Mouse (Mus musculus) adrenal gland, postnatal 14 days (tissue): ENCODE results near the gene Ccser1. TPM values are rescaled to one million over a fixed set of nuclear protein-coding genes. Genes with fewer than 3 reads are reported as not detected.

Source experiments
- DNase-seq: peaks from one replicate; pipeline ENCODE4 v3.0.0; 2021; ENCODE audit warnings: mixed read lengths
- total RNA-seq: library from RNA; stranded (reverse); gene quantifications from 2 replicates; pipeline ENCODE4 v1.2.3, GENCODE M21; 2021

Gene Ccser1
- total RNA-seq, 1 experiment from 2014 or later, result 3.8 TPM

DNA sequence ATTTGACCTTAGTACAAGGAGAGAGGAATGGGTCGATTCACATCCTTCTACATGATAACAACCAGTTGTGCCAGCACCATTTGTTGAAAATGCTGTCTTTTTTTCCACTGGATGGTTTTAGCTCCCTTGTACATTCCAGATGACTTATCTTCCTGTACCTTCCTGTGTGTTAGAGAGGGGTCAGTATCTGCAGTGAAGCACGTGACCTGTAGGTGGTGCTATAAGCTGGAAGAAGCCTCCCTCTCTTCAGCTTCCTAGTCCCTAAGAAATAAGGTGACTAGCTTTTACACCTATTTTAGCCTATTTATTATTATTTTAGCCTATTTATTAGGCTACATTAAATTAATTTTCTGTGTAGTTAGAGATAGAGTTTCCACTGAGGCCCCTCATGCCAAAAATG, 506.9 kb downstream of the Ccser1 start:
- DNase-seq, result peak; percentile 19

DNA sequence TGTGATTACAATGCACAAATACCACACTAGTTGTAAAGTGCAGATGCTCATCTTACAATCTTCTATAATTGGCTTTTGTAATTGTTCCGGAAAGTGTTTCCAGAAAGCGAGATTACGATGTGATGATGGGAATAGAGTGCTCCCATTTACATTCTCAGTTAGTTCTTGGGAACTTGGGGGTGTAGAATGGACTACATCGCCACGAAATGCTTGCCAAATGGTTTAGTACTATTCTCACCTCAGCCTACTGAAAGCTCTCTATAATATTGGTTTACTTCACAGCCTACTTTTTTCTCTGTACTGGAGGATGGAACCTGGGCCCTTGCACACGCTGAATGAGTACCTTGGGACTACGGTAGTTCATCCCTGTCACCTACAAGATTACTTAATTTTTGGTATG, 522.9 kb downstream of the Ccser1 start:
- DNase-seq, result no peak

DNA sequence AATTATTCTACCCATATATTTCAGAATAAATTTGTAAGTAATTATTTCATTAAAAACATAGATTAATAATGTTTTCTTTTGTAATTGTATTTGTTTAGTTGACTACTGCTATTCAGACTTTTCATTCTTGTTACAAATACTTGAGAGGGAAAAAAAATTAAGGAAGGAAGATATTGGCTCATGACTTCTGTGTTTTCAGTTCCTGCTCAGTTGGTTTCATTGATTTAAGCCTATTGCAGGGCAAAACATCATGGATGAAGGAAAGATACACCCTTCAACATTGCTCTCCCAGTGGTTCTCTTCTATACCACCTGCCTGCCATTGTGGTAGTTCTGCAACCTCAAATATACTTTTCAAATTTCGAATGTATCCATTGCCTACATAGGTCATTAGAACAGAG, 541.1 kb downstream of the Ccser1 start:
- no peak for DNase-seq

DNA sequence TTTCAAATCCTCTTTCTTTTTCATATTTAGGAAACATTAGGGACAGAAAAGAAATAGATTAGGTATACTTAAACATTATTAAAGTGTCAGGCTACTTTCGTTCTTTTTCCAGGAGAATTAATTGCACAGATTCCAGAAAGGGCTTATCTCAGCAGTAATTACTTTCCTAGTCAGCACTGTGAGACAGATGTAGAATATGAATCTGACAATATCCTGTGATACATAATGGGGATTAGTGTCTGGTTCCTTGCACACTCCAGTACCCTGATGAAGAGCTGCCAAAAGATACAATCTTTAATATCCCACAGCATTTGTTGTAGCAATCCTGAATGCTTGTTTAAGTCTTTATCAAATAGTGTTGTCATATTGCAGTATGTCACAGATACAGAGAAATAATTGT, 548.9 kb downstream of the Ccser1 start:
- DNase-seq, result no peak

DNA sequence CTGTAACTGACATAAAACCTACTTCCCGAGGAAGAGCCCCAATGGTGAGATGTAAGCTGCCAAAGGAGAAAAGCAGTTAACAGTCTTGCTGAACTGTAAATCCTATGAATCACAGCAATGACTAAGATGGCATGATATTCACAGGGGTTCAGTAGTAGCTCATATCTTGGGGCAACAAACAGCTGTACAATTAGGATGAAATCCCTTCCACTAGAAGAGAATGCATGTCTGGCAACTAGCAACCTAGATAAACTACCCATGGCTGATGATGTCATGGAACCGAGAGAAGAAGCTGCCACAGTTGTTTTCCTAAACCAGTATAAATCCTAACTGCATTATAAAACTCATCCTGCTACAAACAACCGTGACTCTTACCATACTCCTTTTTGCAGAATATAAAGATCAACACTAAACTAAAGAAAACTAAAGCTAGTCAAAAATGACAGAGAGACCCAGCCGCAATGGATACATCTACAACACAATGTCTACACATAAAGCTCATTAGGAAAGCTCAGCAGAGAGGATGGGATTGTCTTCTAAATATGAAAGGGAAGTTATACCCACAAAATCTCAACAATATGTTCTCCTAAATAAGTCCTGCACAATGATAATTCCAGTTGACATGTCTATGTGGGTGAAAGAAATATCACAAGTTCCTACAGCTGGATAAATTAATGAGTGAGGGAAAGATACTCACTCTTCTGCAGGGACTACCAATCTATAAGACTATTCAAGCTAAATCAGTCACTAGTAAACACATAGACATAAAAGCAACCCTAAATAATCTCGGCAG, 550.2 kb downstream of the Ccser1 start:
- no peak for DNase-seq

DNA sequence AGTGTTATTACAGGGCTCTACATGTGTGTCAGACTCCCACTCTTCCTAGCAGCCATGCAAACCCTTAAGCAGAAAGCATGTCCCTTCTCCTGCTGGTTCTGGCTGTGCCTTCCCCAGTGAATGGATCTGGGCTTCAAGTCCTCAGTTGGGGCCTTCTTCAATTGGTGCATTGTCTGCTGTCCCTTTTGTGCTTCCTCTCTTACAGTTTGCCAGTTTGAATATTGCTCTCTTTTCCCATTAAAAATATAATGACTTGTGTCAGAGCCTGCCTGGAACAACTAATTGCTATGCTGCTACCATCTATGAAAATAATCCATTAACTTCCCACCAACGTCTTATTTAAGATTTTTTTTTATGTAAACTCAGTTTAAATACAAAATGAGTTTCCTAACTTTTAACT, 566.2 kb downstream of the Ccser1 start:
- no peak for DNase-seq

DNA sequence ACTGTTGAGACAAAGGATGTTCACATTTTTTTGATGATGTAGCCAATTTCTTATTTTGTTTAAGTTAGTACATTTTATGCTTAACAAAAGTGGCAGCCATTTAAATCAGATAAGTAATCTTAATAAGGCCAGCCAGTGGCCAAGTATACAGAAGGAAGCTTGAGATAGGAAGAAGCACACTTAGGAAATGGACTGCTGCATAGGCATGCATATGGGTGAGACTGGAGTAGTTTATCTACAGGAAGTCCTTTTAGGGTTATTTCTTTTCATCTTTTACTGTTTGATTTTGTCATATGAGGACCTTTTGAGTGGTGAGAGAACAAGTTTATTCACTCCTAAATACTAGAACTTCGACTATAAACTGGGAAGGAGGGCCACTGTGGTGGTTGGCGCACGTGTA, 582.0 kb downstream of the Ccser1 start:
- DNase-seq, result no peak

DNA sequence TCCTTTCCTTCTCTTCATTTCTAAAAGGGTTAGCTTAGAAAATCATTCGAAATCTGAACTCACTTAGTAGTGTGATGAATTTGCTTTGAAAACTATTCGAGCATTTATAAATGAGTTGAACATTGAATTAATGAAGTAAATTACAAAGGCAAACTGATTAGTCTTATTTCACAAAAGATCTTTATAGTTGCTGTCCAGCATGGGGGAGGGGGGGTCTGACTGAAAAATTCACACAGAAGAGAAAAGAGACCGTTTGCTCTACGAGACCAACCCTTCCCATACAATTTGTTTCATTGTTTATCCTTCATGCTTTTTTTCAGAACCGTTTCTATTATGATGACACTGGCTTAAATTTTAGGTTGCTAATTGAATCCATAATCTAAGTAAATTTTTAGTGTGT, 583.3 kb downstream of the Ccser1 start:
- no peak for DNase-seq

DNA sequence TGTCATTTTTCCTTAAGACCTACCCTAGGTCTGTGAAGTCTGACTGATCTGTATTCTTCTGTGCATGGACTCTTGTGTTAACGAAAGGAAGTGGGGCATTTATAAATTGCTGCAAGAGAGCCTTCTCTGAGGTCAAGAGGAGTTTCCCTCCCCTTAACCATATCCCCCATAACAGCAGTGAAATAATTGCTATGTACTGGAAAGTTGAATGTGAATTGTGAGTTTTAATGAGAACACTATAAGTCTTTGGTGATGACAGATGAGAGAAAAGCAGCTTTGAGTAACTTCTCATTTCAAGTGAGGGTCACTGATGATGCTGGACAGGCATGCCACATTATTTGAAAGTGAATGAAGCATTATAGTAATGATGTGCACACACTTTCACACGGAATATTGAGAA, 585.7 kb downstream of the Ccser1 start:
- no peak for DNase-seq

DNA sequence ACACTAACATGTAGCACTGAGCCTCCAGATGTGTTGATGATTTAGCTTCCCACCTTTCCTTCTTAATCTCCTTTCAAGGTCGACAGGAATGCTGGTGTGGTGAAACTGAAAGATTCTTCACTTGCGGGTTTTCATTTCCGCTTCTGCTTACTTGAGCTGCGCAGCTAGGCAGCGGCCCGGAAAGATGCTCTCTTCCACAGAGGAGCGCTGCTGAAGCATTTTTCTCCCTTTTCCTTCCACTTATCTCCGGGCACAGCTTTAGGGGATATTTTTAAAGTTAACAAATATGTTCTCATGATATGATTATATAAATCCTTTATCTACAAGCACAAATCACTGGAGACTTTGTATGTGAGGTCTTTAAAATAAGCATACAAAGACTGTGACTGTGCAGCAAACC, 587.0 kb downstream of the Ccser1 start:
- no peak for DNase-seq

DNA sequence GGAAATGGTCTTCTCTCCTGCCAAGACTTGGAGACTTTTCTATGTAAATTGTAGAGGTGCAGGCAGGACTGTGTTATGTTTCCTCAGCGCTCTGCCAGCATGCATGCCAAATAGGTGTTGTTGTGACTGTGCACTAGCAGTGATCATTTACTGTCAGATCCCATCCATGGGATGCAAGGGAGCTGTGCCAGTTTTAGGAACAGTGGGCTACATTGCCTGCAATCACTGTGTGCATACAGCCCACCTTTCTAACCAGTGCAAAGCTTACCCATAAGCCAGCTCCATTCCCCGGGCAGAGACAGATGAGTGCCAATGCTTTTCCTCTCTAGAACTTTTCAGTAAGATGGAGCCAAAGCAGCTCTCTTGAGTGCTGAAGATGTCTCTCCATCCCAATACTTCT, 606.6 kb downstream of the Ccser1 start:
- DNase-seq, result no peak

DNA sequence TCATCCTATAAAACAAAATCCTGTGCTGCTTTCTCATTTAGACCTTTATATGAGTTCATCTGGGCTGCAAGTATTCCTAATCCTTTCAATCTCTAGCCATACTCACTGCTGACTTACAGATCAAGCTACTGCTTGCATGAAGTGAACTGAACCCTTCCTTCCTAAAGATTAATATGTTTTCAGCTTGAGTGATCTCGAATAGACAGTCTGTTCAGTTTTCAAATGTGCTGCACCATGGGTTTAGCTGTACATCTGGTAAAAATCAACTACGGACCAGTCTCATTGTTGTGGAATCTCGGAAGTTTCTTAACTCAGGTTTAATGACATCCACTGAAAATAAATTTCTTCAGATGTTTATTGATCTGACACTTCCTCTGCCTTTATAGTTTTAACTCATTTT, 620.8 kb downstream of the Ccser1 start:
- DNase-seq, result no peak

DNA sequence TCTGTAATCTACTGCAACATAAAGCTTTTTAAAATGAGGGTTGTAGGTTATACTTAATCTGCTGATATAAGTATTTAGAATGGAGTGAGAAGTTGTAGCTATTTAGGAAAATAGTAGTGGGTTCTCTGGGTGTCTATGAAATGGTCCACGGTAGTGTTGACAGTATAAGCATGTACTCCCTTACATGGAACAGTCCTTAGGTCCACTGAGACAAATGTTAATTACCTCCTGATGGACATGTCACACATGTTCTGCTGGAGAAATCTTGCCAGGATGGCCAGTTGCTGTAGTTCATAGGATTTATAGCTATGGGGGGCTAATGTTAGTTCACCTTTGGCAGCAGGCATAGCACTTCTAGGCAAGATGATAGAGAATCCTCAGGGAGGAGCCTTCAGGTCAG, 625.4 kb downstream of the Ccser1 start:
- DNase-seq, result no peak

DNA sequence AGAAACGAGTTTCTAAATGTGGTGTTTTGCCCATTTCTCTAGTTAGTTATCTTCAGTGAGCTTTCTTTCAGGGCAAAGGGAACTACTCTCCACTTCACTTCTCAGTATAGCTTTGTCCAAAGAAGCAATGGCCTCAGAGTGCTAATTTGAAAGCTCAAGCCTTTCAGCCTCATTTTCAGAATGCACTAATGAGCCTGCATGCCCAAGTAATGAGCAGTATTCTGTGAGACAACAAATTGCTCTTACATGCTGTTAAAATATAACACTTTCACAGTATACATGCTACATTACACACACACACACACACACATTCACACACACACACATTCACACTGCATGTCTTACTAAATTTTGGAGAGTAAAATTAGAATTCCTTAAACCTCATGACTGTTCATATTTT, 637.6 kb downstream of the Ccser1 start:
- DNase-seq, result no peak

DNA sequence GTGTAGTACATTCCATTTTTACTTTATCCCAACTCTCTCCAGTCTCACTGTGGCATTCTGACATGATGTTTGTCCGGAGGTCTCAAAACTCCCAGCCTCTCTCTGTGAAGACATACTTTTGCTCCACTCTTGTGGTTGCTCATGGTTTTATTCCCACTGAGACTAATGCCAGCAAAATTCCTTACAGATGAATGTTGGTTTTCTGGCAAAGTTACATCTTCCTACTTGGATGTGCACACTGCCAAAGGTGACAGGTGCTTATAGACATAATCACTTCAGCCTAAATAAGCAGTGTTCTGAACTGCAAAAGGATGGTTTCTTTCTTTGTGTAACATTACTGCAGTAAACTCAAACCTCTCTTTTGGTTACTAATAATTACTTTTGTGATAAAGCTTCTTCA, 696.2 kb downstream of the Ccser1 start:
- DNase-seq, result no peak

DNA sequence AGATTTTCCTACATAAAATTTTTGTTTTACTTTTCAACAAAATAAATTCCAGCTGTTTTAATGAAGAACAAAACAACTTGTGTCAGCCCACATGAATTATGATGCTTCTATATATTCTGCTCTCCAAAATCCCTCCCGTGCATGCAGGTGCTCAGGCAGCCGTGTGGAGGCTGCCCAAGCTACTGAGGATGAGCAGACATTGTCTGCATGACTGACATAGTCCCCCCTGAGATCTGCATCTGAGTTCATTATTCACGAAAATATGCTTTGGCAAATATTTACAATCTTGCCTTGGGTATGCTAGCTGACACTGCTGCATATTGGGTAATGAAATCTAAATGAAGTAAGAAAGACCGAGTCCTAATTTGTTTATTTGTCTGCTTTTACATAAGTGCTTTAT, 718.1 kb downstream of the Ccser1 start:
- no peak for DNase-seq

DNA sequence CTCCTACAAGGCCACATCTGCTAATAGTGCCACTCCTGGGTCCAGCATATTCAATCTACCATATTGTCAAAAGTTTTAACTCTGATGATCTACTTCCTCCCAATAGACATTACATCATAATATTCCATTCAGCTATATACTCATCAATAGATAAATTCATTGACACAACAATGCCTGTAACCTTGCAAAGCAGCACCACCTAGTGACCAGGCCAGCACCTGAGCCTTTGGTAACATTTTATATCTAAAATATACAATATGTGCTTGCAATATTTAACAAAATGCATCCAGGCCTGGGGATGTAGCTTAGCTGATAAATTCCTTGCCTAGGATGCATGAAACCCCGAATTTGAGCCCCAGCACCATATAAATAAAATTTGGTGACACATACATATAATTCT, 722.6 kb downstream of the Ccser1 start:
- DNase-seq, result peak; percentile 3

DNA sequence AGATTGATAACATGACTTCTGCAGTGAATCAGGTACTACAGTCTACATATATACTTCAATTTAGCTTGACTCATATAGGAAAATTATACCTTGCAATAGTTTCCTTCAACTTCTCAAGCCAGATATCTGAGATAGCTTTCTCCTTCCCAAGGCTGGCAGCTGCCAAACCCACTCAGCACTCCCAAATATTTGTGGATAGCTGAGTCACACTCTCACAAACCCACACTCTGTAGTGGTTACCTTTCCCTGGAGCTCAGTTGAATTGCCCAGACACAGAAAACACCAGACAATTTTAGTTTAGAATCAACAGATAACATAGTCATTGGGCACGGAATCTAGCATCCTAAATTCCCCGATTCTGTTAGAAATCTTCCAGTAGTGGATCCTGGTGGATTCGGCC, 732.8 kb downstream of the Ccser1 start:
- no peak for DNase-seq

DNA sequence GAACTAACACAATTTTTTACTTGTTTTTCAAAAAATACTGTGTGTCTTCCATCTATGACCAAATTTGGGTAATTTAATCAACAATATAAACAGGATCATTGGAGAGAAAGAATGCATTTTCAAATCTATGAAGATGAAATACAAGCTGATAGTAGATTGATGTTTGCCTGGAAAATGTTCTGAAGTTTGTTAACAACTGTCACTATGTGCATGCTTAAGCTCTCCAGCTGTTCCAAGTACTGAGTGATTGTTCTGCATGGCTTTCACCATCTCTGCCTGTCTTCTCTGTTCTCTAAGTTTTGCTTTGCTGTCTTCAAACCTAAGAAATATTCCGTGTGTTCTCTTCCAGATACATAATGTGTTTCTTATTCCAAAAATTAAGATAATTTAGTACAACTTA, 751.5 kb downstream of the Ccser1 start:
- DNase-seq, result no peak

DNA sequence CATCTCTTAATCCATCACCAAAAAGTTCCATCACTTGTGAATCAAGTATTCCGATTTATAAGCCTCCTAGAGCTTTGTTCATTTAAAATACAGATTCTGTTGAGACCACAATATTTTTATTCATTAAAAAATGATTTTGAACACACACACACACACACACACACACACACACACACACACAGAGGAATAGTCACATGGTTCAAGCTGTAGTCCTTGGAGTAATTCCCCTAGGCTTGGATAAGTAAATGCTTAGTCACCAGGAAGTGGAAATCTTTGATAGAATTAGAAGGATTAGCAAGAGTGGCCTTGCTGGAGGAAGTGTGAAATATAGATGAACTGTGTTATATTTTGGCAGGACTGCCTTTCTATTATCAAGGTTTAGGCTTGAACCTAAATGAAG, 756.5 kb downstream of the Ccser1 start:
- no peak for DNase-seq

DNA sequence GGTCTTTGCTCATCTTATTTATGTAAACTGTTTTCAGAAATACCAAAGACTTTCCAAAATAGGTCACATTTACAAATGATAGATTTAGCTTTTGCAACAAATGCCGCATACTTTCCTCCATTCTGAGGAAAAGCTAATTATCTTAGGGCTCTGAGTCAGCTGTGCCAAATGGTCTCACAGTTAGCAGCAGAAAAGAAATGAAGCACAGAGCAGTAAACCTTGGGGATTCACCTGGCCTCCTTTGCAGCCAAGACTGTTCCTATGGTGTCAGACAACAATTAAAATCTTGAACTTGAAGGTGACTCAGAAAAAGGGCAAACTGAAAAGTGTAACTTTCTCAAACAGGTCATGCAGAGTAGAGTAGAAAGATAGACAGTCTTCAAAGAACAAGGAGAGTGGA, 759.1 kb downstream of the Ccser1 start:
- DNase-seq, result no peak

DNA sequence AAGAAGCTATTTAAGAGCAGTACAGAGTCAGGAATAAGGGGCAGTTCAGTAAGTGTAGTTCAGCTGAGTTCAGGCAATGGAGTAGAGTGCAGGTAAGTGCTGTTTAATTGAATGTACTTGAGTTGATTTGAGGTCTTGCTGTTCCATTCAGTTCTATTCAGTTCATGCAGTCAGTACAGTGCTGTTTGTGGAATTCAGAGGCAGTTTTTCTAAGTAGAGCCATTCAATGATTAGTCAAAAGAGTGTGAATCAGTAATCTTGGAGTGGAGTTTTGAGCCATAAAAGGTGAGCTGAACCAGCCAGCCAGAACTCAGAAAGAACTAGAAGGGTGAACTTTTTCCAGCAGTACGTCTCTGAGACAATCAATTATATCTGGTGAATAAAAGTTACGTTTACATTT, 773.6 kb downstream of the Ccser1 start:
- no peak for DNase-seq

DNA sequence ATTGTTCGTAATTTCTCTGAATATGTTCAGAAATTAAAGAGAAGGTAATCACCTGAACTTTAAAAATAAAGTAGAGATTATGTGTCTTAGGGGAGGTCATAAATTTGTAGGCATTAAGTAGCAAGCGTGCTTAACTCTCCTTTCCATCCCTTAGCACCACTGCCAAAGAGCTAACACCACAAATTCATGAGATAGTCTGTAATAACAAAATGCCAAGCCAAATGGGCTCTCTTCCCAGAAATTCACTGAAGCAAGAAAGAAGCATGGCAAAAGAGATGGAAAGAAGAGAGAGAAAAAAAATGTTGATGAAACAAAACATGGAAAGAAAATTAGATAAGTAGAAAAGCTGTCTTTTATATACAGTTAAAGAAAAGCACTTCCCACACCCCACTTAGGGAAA, 796.8 kb downstream of the Ccser1 start:
- no peak for DNase-seq

DNA sequence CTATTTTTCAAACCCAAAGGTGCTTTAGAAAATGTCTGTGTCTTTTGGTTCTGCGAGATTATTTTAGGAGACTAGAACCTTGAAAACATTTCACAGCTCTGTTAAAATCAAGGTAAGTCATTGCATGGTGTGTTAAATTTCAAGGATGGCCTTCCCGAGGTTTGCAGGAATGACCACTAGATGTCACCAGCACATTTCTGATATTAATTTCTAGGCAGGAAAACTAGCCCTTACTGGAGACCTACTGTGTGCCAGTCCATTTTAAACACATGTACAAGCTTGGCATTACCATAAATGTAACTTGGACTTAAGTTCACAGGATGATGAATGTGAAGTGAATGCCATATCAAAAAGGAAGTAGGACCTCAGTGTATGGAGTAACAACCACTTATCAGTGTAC, 798.3 kb downstream of the Ccser1 start:
- no peak for DNase-seq

DNA sequence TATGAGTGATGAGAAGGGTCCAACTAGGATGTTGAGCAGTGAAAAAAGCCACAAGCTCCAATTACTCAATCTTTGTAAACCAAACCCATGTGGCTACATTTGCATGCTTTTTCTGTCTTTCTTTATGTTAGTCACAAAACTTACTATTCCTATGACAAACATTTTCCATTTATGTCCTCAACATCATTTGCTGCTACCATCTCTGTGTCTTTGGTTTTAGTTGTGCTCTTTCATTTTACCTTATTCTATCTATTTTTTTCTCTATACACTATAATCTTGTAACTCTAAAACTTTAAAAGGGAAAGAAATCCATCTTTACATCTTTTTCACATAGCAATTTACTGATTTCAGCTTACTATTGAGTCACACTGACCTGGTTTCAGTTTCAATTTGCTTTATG, 834.2 kb downstream of the Ccser1 start:
- DNase-seq, result no peak
